Mouse (Mus musculus) embryonic facial prominence, embryonic 13.5 days (tissue): ENCODE data around the gene Cttnbp2nl. TPM values are rescaled to one million over a fixed set of nuclear protein-coding genes. Genes with fewer than 3 reads are reported as not detected.

Experiments
- ATAC-seq: fragments of 200-750 bp; cut with Nextera tagmentation; 2 replicates; pipeline ENCODE4 v1.8.0; 2017; ENCODE audit warnings: low read depth; ENCODE audit not compliant: insufficient number of reproducible peaks, insufficient read depth, low FRiP score, low TSS enrichment
- H3K27ac ChIP-seq: fragments of 300-500 bp; sonication (generic); 2 replicates; pipeline ENCODE4 v1.5.1; 2015; ENCODE audit warnings: moderate library complexity, mild to moderate bottlenecking, inconsistent platforms
- H3K27me3 ChIP-seq: fragments of 300-500 bp; sonication (generic); 2 replicates; pipeline ENCODE4 v1.6.1; 2015; ENCODE audit warnings: mild to moderate bottlenecking, inconsistent platforms
- H3K36me3 ChIP-seq: fragments of 300-500 bp; sonication (generic); 2 replicates; pipeline ENCODE4 v1.6.1; 2015; ENCODE audit warnings: mild to moderate bottlenecking, inconsistent platforms
- H3K4me1 ChIP-seq: fragments of 300-500 bp; sonication (generic); 2 replicates; pipeline ENCODE4 v1.6.1; 2015; ENCODE audit warnings: inconsistent platforms
- H3K4me2 ChIP-seq: fragments of 300-500 bp; sonication (generic); 2 replicates; pipeline ENCODE4 v1.6.1; 2015; ENCODE audit warnings: moderate library complexity, mild to moderate bottlenecking, inconsistent platforms
- H3K4me3 ChIP-seq: fragments of 300-500 bp; sonication (generic); 2 replicates; pipeline ENCODE4 v1.5.1; 2015; ENCODE audit warnings: mild to moderate bottlenecking, inconsistent platforms
- H3K9ac ChIP-seq: fragments of 300-500 bp; sonication (generic); 2 replicates; pipeline ENCODE4 v1.6.1; 2015; ENCODE audit warnings: mild to moderate bottlenecking, inconsistent platforms
- H3K9me3 ChIP-seq: fragments of 300-500 bp; sonication (generic); 2 replicates; pipeline ENCODE4 v1.6.1; 2016; ENCODE audit warnings: inconsistent platforms
- WGBS: fragments of 180-500 bp; shearing (Covaris S2); methylation state at CpG from one replicate; pipeline ENCODE4 v1.1.7; 2015; ENCODE audit warnings: mixed read lengths; 5-methylcytosine and 5-hydroxymethylcytosine counted together
- polyA plus RNA-seq: library from polyadenylated mRNA; unstranded; fragments of >200 nt; fragmentation: Nextera tagmentation; extraction: Ambion mirVana; gene quantifications from 2 replicates; pipeline ENCODE4 v1.2.1, GENCODE M21; 2015

Cttnbp2nl gene
- polyA plus RNA-seq, 1 experiment from 2014 or later = 40.4 TPM

DNA sequence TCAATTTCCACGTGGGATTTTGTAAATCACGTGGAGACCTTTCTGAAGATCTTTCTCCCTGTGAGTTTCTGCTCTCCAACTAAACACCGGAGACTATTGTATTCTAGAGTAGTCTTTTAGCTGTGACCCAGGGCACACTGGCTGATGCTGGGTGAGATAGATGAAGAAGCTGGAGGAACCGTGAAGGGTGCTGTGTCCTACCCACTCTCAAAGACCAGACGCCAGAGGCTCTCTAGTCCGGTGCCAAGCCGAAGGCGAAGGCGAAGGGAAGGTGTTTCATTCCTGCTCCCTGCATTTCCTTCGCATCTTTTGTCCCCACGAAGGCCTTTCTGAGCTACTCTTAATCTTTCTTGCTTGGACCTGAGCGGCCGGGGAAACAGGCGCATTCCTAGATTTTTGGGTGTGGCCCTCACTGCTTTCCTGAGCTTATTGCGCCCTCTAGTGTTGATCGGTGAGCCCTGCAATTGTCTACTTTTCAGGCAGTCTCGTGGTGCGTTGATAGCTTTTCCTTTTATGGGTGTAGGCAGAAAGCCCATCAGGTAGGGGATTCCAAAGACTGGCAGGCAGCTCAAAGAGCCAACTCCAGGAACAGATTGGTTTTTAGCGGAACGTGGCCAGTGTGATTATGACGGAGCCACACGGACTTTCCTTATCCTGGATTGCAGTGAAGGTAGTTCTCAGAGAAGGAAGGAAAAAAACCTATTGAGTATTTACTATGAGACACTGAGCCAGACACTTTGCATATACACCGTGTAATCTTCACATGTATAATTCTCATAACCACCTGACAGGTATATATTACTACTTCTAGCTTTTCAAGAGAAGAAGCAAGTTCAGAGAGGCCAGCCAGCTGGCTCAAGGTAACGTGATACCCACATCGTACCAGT is 5.9 kb upstream of the Cttnbp2nl start:
- H3K4me2 ChIP-seq = peak overlapping the region; percentile 56
- ATAC-seq = no peak
- no peaks in the 10 kb centered on the region for H3K36me3 ChIP-seq
- no peak overlapping the region for H3K27ac ChIP-seq
- no peaks in the 10 kb centered on the region; the same call in 1 of the 2 replicates for H3K27me3 ChIP-seq
- H3K9ac ChIP-seq = peak overlapping the region; percentile 59; the same call in 1 of the 2 replicates
- H3K4me1 ChIP-seq = peaks cover 6% of the 10 kb centered on the region
- H3K9me3 ChIP-seq = no peaks in the 10 kb centered on the region
- peak overlapping the region; percentile 30 for H3K4me3 ChIP-seq
- WGBS = 12% methylated on average over 25 of the region's 25 CpGs

DNA sequence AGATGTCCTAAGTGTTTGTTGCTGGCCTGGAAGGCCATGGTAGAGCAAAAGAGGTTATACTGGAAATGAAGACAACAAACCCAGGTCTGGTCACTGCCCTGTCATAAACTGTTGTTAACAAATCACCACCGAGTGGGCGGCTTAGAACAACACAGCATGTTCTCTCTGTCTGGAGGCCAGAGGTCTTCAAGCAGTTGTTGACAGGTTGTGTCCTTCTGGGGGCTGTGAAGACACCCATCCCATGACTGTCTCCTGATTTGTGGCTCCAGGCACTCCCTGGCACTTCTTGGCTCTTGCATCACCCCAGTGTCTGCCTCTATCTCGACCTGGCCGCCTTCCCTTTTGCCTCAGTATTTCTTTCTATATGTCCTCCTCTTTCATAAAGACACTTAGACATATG is 2.7 kb upstream of the Cttnbp2nl start:
- H3K9ac ChIP-seq = no peak overlapping the region
- ATAC-seq = no peak
- no peak overlapping the region for H3K27ac ChIP-seq
- no peaks in the 10 kb centered on the region for H3K27me3 ChIP-seq
- H3K4me1 ChIP-seq = peaks cover 25% of the 10 kb centered on the region
- no peaks in the 10 kb centered on the region for H3K36me3 ChIP-seq
- no peak overlapping the region for H3K4me2 ChIP-seq
- H3K4me3 ChIP-seq = no peak overlapping the region
- H3K9me3 ChIP-seq = no peaks in the 10 kb centered on the region
- WGBS = 72% methylated on average over 4 of the region's 4 CpGs

DNA sequence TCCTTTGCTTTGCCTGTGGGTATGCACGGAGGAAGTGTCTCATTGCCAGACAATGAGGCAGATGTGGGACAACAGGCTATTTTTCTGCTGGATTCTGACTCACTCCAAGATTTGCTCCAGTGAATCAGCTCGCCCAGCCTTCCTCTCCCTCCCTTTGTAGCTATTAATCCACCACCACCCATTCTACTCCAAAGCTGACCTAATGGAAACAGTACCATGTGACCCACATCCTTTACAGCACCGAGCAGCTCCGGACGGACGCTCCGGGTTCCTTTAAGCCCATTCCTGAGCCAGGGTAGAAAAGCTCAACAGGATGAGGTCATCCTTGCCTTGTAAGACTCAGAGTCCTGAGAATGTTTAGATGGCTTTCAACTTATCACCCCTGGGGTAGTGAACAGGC is 2.0 kb upstream of the Cttnbp2nl start:
- Histone ChIP-seq H3K4me1 (peaks cover 28% of the 10 kb centered on the region), H3K4me3 (no peak overlapping the region), H3K9ac (no peak overlapping the region), H3K4me2 (no peak overlapping the region), H3K27me3 (no peaks in the 10 kb centered on the region), H3K27ac (no peak overlapping the region), H3K9me3 (no peaks in the 10 kb centered on the region), H3K36me3 (no peaks in the 10 kb centered on the region)
- 68% methylated on average over 7 of the region's 7 CpGs for WGBS
- ATAC-seq = no peak

DNA sequence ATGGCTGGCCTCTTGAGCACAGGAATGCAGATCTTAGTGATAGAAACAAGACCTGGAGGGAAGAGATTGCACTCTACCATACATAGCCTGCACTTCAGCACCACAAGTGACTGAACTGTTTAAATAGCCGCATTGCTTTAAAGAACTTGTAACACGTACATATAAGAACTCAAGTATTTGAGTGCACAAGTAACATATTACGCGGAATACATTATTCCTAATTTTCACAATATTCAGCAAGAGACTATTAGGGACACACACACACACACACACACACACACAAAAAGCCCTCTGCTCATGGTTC is 704 bp upstream of the Cttnbp2nl start:
- no peak for ATAC-seq
- H3K4me2 ChIP-seq = peak overlapping the region; percentile 80
- peak overlapping the region; percentile 78 for H3K27ac ChIP-seq
- peaks cover 33% of the 10 kb centered on the region for H3K4me1 ChIP-seq
- no peaks in the 10 kb centered on the region for H3K27me3 ChIP-seq
- 72% methylated on average over 4 of the region's 4 CpGs for WGBS
- no peaks in the 10 kb centered on the region for H3K36me3 ChIP-seq
- H3K4me3 ChIP-seq = peak overlapping the region; percentile 80
- H3K9ac ChIP-seq = peak overlapping the region; percentile 72; the same call in 1 of the 2 replicates
- H3K9me3 ChIP-seq = no peaks in the 10 kb centered on the region

DNA sequence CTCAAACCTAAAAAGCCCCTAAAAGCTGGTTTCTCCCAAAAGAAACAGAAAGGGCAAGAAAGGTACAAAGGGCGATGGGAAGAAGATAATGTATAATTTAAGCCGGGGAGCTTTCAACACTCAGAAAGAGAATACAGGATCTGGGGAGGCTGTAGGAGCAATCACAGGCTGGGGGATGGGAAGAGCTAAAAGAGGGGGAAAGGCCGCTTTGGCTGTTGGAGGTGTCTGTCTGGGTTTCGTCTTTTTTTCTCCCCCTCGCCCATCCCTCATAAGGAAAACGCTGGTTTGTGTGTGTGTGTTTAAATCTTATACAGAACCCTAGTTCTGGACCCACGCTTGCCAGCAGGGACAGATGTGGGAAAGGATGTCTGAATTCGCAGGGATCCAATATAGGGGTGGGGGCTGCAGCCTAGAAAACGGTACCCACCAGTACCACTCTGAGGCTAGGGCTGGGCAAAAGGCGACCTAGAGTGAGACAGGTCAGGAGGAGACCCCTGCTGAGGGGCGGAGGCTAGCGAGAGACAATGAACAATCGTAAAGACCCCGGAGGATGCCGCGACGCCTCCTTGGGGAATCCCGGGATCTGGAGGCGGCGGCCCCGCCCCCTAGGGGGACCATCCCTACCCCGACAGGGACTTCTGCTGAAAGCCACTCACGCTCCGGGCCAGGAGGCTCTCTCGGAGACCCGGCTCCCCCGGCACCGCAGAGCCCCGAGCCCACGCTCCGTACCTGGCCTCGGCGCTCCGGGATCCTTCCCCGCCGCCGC is 592 bp downstream of the Cttnbp2nl start:
- peak; percentile 59 for ATAC-seq
- Histone ChIP-seq H3K4me1 (peaks cover 34% of the 10 kb centered on the region), H3K36me3 (no peaks in the 10 kb centered on the region), H3K27me3 (no peaks in the 10 kb centered on the region), H3K9me3 (no peaks in the 10 kb centered on the region), H3K9ac (peak overlapping the region; percentile 87), H3K4me3 (peak overlapping the region; percentile 80), H3K27ac (peak overlapping the region; percentile 78), H3K4me2 (peak overlapping the region; percentile 80)
- under 1% methylated on average over 37 of the region's 37 CpGs for WGBS

DNA sequence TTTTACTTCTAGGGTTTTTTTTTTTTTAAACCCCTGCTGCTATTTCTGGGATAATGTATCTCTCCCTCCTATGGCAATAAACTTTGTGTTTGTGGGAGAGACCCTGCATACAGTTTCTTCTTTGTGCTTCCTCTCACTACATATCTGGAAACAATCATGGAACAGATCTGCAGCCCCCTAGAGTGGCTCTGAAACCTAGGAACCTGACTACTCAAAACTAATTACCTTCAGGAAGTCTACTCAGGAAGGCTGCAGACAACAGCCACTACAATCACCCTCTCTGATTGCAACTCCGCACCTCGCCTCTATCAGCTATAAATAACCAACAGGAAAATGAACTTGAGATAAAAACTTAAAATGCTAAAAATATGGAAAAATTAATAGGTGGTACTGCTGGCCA is 1.8 kb downstream of the Cttnbp2nl start:
- H3K9ac ChIP-seq = peak overlapping the region; percentile 87
- ATAC-seq = no peak
- H3K36me3 ChIP-seq = no peaks in the 10 kb centered on the region
- H3K9me3 ChIP-seq = no peaks in the 10 kb centered on the region
- no peaks in the 10 kb centered on the region for H3K27me3 ChIP-seq
- 0 out of 2 replicates have a peak overlapping the region, but pooled peaks have one; percentile 12 for H3K27ac ChIP-seq
- peak overlapping the region; percentile 80 for H3K4me2 ChIP-seq
- H3K4me1 ChIP-seq = peaks cover 34% of the 10 kb centered on the region
- 20% methylated on average over 2 of the region's 2 CpGs for WGBS
- peak overlapping the region; percentile 80 for H3K4me3 ChIP-seq

DNA sequence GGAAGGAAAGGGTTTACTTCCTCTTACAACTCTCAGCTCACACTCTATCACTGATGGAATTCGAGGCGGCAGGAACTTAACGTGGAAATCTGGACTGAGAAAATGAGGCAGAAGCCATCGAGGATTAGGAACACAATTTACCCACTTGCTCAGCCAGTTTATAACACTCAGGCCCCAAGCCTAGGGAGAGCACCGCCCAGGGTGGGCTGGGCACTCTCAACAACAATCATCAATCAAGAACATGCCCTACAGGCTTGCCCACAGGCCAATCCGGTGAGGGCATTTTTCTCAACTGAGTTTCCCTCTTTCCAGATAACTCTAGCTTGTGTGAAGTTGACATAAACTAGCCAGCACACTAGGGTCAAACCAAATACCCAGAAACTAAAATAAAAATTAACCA is 3.1 kb downstream of the Cttnbp2nl start:
- H3K27ac ChIP-seq = no peak overlapping the region
- peak overlapping the region; percentile 18; the same call in 1 of the 2 replicates for H3K4me2 ChIP-seq
- H3K36me3 ChIP-seq = 0 out of 2 replicates have a peak, but pooled peaks cover 3% of the 10 kb centered on the region
- H3K4me1 ChIP-seq = peaks cover 40% of the 10 kb centered on the region
- no peaks in the 10 kb centered on the region for H3K9me3 ChIP-seq
- WGBS = 67% methylated on average over 6 of the region's 6 CpGs
- no peak for ATAC-seq
- no peaks in the 10 kb centered on the region for H3K27me3 ChIP-seq
- no peak overlapping the region for H3K4me3 ChIP-seq
- no peak overlapping the region for H3K9ac ChIP-seq

DNA sequence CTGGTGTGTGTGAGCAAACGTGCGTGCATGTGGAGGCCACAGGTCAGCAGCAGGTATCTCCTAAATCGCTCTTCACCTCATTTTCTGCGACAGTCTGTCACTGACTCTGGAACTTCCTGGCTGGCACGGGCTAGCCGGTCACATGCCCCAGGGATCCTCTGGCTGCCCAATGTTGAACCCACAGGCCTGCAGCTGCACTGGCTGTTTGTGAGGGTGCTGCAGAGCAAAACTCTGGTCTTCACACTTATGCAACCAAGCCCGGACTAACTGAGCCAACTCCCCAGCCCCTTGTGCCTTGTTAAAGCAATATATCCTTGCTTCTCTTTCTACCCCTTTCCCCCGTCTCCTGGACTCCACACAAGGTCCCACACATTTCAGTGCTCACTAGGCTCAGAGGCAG is 5.3 kb downstream of the Cttnbp2nl start:
- Histone ChIP-seq H3K36me3 (0 out of 2 replicates have a peak, but pooled peaks cover 3% of the 10 kb centered on the region), H3K4me3 (no peak overlapping the region), H3K27ac (no peak overlapping the region), H3K4me1 (peaks cover 41% of the 10 kb centered on the region), H3K4me2 (no peak overlapping the region), H3K27me3 (no peaks in the 10 kb centered on the region), H3K9ac (0 out of 2 replicates have a peak overlapping the region, but pooled peaks have one; percentile 21), H3K9me3 (no peaks in the 10 kb centered on the region)
- no peak for ATAC-seq
- WGBS = 67% methylated on average over 8 of the region's 8 CpGs

DNA sequence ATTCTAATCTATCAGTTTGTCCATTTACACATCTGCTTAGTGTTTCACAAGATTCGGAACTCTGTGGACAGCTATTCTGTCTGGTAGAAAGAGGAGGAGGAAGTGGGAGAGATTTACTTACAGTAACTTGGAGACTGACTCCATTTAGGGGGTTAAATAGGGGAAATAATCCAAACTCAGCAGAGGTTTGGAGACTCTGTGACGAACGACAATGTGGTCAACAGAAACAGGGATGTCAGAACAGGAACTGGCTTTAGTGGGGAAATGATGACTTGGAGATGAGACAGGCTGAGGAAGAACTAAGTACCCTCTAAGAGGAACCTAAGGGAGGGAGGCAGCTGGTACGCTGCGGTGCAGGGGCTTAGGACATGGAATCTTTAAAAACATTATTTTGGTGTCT is 6.1 kb downstream of the Cttnbp2nl start:
- no peak overlapping the region for H3K4me2 ChIP-seq
- H3K4me1 ChIP-seq = peaks cover 45% of the 10 kb centered on the region
- H3K27me3 ChIP-seq = no peaks in the 10 kb centered on the region
- H3K36me3 ChIP-seq = 0 out of 2 replicates have a peak, but pooled peaks cover 3% of the 10 kb centered on the region
- 73% methylated on average over 5 of the region's 5 CpGs for WGBS
- no peak overlapping the region for H3K27ac ChIP-seq
- H3K9ac ChIP-seq = no peak overlapping the region
- H3K9me3 ChIP-seq = no peaks in the 10 kb centered on the region
- no peak overlapping the region for H3K4me3 ChIP-seq
- ATAC-seq = no peak

DNA sequence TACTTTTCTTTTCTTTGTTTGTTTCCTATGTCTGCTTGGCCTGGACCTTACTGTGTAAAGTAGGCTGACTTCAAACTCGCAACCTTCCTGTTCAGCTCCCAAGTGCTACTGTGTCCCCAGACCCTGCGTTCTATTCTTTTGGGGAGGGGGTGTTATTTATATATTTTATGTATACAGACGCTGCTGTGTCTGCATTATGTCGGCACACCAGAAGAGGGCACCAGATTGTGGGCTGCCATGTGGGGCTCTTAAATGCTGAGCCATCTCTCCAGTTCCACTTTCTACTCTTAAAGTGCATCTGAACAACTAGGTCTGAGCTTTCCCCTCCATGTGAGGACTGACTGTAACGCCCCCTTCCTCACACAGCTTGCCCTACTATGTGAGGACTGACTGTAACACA is 9.2 kb downstream of the Cttnbp2nl start:
- no peaks in the 10 kb centered on the region for H3K27me3 ChIP-seq
- no peaks in the 10 kb centered on the region for H3K9me3 ChIP-seq
- H3K4me2 ChIP-seq = no peak overlapping the region
- H3K4me3 ChIP-seq = no peak overlapping the region
- no peak overlapping the region for H3K27ac ChIP-seq
- 86% methylated on average over 5 of the region's 5 CpGs for WGBS
- peaks cover 5% of the 10 kb centered on the region; the same call in 1 of the 2 replicates for H3K36me3 ChIP-seq
- ATAC-seq = no peak
- H3K9ac ChIP-seq = no peak overlapping the region
- H3K4me1 ChIP-seq = peaks cover 34% of the 10 kb centered on the region

DNA sequence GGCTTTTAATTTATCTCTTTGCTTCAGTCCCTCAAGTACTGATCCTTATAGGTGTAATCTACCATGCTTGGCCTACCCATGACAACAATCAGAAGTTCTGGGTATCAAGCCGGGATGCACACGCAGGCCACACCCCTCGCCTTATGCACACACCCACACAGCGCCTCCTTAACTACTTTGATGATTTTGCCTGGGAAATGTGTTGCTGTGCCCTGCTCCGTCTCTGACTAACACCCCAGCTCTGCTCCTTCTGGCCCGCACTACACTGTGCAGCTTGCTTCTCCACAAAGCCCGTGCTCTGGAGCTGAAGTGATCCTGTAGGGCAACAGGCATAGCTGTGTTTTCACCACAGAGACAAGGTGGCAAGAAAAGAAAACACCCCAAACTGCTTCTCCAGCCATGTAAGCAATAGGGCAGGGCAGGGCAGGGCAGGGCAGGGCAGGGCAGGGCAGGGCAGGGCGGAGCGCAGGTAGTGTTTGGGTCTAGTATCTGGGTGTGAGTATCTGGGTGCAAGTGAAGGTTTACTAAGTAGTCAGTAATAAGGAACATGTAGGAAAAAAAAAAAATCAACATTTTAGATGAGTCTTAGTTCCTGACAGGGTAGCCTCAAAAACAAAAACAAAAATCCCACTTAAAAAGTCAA is 11.8 kb downstream of the Cttnbp2nl start:
- H3K27me3 ChIP-seq = no peaks in the 10 kb centered on the region
- H3K4me2 ChIP-seq = no peak overlapping the region
- no peaks in the 10 kb centered on the region for H3K9me3 ChIP-seq
- no peak overlapping the region for H3K9ac ChIP-seq
- peaks cover 29% of the 10 kb centered on the region for H3K4me1 ChIP-seq
- H3K27ac ChIP-seq = no peak overlapping the region
- no peak for ATAC-seq
- WGBS = 92% methylated on average over 9 of the region's 9 CpGs
- peaks cover 30% of the 10 kb centered on the region for H3K36me3 ChIP-seq
- no peak overlapping the region for H3K4me3 ChIP-seq
